Mouse (Mus musculus) hindlimb bud, embryonic 11.5 days (tissue): ENCODE results near the gene Ifngr1.

Experiments used
- DNase-seq: peaks from one replicate; pipeline ENCODE4 v3.0.0-alpha.2; 2012; ENCODE audit warnings: low read depth, low spot score; ENCODE audit errors: extremely low spot score

The Ifngr1 gene

DNA sequence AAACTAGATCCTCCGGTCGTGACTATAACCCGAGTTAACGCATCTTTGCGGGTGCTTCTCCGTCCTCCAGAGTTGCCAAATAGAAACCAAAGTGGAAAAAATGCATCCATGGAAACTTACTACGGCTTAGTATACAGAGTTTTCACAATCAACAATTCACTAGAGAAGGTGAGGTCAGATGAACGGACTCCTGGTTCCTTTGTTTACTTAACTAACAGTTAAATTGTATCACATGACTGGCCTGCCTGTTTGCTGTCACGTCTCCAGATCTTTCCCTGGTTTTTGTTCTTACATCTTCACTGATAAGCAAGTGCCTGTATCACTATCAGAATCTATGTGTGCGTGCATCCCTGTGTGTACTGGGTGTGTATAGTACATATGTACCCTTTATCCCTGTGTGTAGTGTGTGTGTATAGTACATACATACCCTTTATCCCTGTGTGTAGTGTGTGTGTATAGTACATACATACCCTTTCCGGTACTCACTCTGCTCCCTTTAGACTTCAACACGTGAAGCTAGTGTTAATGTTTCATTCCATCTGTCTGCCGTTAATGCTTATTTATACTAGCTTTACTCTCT, 40.0 kb downstream of the Ifngr1 start:
- DNase-seq, result no peak

DNA sequence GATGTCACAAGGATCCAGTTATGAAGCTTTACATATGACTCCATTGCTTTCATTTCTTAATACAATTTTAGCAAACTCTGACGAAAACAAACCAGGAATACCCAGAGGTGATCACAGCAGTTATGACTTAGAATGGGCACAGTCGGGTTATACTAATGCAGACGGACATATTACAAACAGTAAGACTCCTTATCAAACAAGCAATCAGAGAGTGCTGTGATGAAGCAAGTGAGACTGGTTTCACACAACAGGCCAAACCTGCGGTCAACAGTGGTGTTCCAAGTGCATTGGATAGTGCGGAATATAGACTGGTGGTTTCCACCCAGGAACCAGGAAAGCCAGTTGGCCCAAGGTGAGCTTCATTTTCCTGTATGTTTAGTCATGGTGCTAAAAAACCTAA, 47.1 kb downstream of the Ifngr1 start:
- DNase-seq, result no peak

DNA sequence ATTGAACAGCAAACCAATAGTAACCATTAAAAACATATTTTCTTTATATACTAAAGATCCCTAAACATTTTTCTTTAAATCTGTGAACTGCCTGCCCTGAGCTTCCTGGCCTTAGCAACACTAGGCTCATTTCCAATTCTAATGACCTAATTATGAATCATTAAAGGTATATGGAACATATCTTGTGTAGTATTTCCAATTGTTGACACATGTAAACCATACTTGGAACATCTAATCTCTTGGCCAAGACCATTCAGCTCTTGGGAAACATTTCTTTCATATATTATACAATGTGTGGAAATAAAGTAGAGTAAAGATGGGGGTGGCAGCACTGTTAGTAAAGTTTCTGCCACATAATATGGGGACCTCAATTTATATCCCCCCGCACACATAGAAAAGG, 47.9 kb downstream of the Ifngr1 start:
- no peak for DNase-seq

DNA sequence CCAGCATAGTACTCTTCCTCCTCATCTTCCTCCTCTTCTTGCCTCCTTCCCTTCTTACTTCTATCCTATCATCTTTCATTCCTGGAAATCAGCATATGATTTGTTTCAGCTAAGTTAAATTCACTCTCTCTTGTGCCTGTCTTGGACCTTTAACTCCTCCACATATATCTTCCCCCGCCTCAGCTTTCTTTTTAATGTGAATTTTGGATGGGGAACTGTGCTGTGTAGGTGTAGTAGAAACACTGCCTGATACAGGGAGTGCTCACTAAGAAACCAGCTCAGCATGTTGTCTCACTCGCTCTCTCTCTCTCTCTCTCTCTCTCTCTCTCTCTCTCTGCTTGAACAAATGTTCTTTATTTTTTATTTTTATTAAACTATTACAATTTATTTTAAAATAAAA, 53.4 kb downstream of the Ifngr1 start:
- no peak for DNase-seq

DNA sequence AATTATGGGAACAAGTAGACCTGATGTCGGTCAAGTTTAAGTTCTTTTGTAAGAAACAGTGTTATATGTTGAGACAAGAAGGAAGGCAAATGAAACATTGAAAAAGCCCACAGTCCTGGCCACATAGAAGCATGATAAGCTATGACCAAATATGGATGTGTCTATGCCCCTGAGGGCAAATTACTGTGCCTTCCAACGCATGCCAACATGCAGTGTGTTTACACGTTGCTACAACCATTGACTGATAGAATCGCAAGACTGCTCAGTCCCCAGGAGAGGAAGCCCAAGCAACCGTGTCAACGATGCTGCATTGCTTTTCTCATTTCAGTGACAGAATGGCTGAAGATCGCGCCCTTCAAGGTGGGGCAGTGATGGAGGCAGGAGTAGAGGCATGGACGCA, 65.7 kb downstream of the Ifngr1 start:
- no peak for DNase-seq
